Mouse (Mus musculus): ENCODE measurements around the gene Neurl1a. TPM values are rescaled to one million over a fixed set of nuclear protein-coding genes. Genes with fewer than 3 reads are reported as not detected.

The Neurl1a gene
- total and polyA plus RNA-seq, 3 experiments, result 0.03 TPM; not detected in 2

DNA sequence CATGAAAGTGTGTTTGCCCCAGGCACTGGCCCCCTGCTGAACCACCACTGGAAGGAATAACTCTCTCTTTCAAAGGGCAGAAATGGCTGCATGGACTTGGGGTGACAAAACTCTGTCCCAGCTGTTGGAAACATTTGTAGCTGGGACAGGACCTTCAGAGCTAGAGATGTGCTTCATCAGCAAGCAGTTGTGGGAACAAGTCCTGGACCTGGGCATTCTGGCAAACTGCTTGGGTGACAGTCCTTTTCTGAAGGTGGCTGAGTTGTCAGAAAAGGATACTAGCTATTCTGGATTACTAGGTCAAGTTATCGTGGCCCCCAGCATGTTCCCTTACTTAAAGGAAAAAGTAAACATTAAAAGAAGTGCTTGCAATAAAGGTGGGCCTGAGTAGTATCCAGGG, 27.5 kb downstream of the Neurl1a start:
- no peak for DNase-seq (ENCODE audit: low read depth, low spot score)
- no peaks in the 10 kb centered on the region; a peak in 1 of 4 replicates for H3K27me3 ChIP-seq (ENCODE audit: control insufficient read depth in 1 of 2, insufficient read depth in 2 of 2, low read length in 2 of 2)
- H3K27ac ChIP-seq (ENCODE audit: control insufficient read depth, low read depth, low read length), result no peak overlapping the region
- H3K9me3 ChIP-seq (replicated peaks; ENCODE audit: insufficient read depth, low read length), result no peaks in the 10 kb centered on the region
- no peak overlapping the region for H3K9ac ChIP-seq (ENCODE audit: control insufficient read depth, low read depth, low read length, poor library complexity, severe bottlenecking)
- no peaks in the 10 kb centered on the region for H3K4me1 ChIP-seq (ENCODE audit: control insufficient read depth in 1 of 2, insufficient read depth in 2 of 2, low read length in 2 of 2)
- no peak overlapping the region for H3K4me3 ChIP-seq (ENCODE audit: control insufficient read depth in 1 of 2, insufficient read depth in 1 of 2, low read depth in 2 of 2, low read length in 2 of 2)
- no peaks in the 10 kb centered on the region for H3K79me2 ChIP-seq (ENCODE audit: control insufficient read depth, insufficient read depth, low read length, poor library complexity)
- no peaks in the 10 kb centered on the region for H3K36me3 ChIP-seq (ENCODE audit: control insufficient read depth in 1 of 2, insufficient read depth in 2 of 2, low read length in 2 of 2)
- TF ChIP-seq GABPA (IDR thresholded peaks at IDR 0.05; ENCODE audit: low read depth, low read length) (no peak), NRF1 (IDR thresholded peaks at IDR 0.05; ENCODE audit: insufficient read depth, low read depth, low read length, poor library complexity, severe bottlenecking) (no peak), CHD1 (IDR thresholded peaks at IDR 0.05; ENCODE audit: low read depth, low read length) (no peak), CHD2 (IDR thresholded peaks at IDR 0.05; ENCODE audit: low read length) (no peak), E2F4 (IDR thresholded peaks at IDR 0.05; ENCODE audit: borderline replicate concordance, low read depth, low read length) (no peak), ZNF384 (IDR thresholded peaks at IDR 0.05; ENCODE audit: low read depth, low read length) (no peak), JUND (IDR thresholded peaks at IDR 0.05; ENCODE audit: low read depth, low read length) (no peak), NELFE (IDR thresholded peaks at IDR 0.05; ENCODE audit: low read depth, low read length) (no peak), MEF2A (IDR thresholded peaks at IDR 0.05; ENCODE audit: extremely low read depth, insufficient replicate concordance, low read depth, low read length, poor library complexity, severe bottlenecking) (no peak)

DNA sequence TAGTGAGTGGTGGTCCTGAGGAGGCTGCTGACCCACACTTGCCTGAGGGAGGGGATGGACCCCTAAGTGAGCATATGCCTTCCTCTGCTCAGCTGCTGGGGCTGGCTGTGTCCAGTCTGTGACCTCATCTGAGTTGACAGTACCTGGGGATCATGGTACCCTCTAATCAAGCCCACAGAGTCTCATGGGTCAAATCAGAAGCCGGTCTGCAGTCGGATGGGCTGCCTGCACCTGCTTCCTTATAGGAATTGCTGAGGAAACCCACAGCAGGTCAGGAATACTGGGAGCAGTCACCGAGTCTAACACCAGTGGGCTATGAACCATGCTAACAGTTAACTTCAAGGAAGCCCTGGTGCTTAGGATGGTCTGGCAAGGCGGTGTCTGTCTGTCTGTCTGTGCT, 31.8 kb downstream of the Neurl1a start:
- H3K27ac ChIP-seq (ENCODE audit: control insufficient read depth, low read depth, low read length), result no peak overlapping the region
- TF ChIP-seq HCFC1 (IDR thresholded peaks at IDR 0.05; ENCODE audit: low read depth, low read length), result no peak
- TF ChIP-seq POLR2AphosphoS2 (IDR thresholded peaks at IDR 0.05; ENCODE audit: low read length), result no peak
- TF ChIP-seq ZNF384 (IDR thresholded peaks at IDR 0.05; ENCODE audit: low read depth, low read length), result no peak
- TF ChIP-seq CHD1 (IDR thresholded peaks at IDR 0.05; ENCODE audit: low read depth, low read length), result no peak
- TF ChIP-seq SMC3 (IDR thresholded peaks at IDR 0.05; ENCODE audit: low read depth, low read length), result no peak
- no peak for TF ChIP-seq MAFK (IDR thresholded peaks at IDR 0.05; ENCODE audit: borderline replicate concordance, low read depth, low read length)
- no peak for TF ChIP-seq NELFE (IDR thresholded peaks at IDR 0.05; ENCODE audit: low read depth, low read length)

DNA sequence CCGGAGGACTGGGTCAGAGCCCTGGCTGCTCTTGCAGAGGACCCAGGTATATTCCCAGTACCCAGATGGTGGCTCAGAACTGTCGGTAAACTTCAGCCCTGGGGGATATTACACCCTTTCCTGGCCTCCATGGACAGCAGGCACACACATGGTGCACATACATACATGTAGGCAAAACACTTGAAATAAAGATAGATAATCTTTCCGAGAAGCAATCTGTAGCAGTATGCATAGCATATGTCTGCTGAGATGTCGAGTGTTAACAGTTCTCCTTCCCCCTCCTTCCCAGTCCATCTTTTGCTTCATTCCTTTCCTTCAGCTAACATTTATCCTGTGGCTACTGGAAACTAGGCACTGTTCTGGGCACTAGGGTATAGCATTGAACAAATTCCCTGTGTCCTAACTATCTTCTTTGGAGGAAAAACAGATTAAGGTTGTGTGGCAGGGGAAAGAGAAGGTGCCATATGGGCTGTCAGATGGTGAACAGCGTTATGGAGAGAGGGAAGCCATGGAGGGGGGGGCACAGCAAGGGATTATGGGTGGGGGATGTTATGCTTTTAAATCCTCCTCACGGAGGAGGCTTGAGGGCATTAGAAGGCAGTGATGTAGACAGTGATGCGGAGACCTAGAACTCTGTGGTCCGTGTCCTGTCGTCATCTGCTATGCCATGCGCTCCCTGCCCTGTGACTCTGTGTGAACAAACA, 33.1 kb downstream of the Neurl1a start:
- Histone ChIP-seq H3K4me3 (ENCODE audit: control insufficient read depth in 1 of 2, insufficient read depth in 1 of 2, low read depth in 2 of 2, low read length in 2 of 2) (no peak overlapping the region), H3K9me3 (replicated peaks; ENCODE audit: insufficient read depth, low read length) (no peaks in the 10 kb centered on the region), H3K9ac (ENCODE audit: control insufficient read depth, low read depth, low read length, poor library complexity, severe bottlenecking) (no peak overlapping the region), H3K27me3 (ENCODE audit: control insufficient read depth in 1 of 2, insufficient read depth in 2 of 2, low read length in 2 of 2) (no peaks in the 10 kb centered on the region), H3K27ac (ENCODE audit: control insufficient read depth, low read depth, low read length) (no peak overlapping the region), H3K4me1 (ENCODE audit: control insufficient read depth in 1 of 2, insufficient read depth in 2 of 2, low read length in 2 of 2) (no peaks in the 10 kb centered on the region), H3K79me2 (ENCODE audit: control insufficient read depth, insufficient read depth, low read length, poor library complexity) (no peaks in the 10 kb centered on the region), H3K36me3 (ENCODE audit: control insufficient read depth in 1 of 2, insufficient read depth in 2 of 2, low read length in 2 of 2) (no peaks in the 10 kb centered on the region)
- DNase-seq (ENCODE audit: low read depth, low spot score), result no peak
- TF ChIP-seq HCFC1 (IDR thresholded peaks at IDR 0.05; ENCODE audit: low read depth, low read length), result no peak
- TF ChIP-seq ELF1 (IDR thresholded peaks at IDR 0.05; ENCODE audit: low read depth, low read length), result no peak
- TF ChIP-seq POLR2AphosphoS5 (IDR thresholded peaks at IDR 0.05; ENCODE audit: borderline replicate concordance, low read depth, low read length), result no peak
- no peak for TF ChIP-seq GABPA (IDR thresholded peaks at IDR 0.05; ENCODE audit: low read depth, low read length)
- no peak for TF ChIP-seq NELFE (IDR thresholded peaks at IDR 0.05; ENCODE audit: low read depth, low read length)
- no peak for TF ChIP-seq RCOR1 (IDR thresholded peaks at IDR 0.05; ENCODE audit: low read depth, low read length)
- no peak for TF ChIP-seq JUND (IDR thresholded peaks at IDR 0.05; ENCODE audit: low read depth, low read length)

More for the DNA sequence above, 31.8 kb downstream of the Neurl1a start:
- Histone ChIP-seq H3K9ac (ENCODE audit: control insufficient read depth, low read depth, low read length, poor library complexity, severe bottlenecking) (no peak overlapping the region), H3K9me3 (replicated peaks; ENCODE audit: insufficient read depth, low read length) (no peaks in the 10 kb centered on the region), H3K79me2 (ENCODE audit: control insufficient read depth, insufficient read depth, low read length, poor library complexity) (no peaks in the 10 kb centered on the region), H3K36me3 (ENCODE audit: control insufficient read depth in 1 of 2, insufficient read depth in 2 of 2, low read length in 2 of 2) (no peaks in the 10 kb centered on the region), H3K27me3 (ENCODE audit: control insufficient read depth in 1 of 2, insufficient read depth in 2 of 2, low read length in 2 of 2) (no peaks in the 10 kb centered on the region), H3K4me1 (ENCODE audit: control insufficient read depth in 1 of 2, insufficient read depth in 2 of 2, low read length in 2 of 2) (no peaks in the 10 kb centered on the region), H3K4me3 (ENCODE audit: control insufficient read depth in 1 of 2, insufficient read depth in 1 of 2, low read depth in 2 of 2, low read length in 2 of 2) (no peak overlapping the region)
- no peak for DNase-seq (ENCODE audit: low read depth, low spot score)

All from MEL (cell line).